Mouse (Mus musculus): ENCODE measurements at regions not wholly inside any gene's neighbourhood (a gene's known extent, or its start where the extent isn't known, plus 50 kb on each side); places are given as distances from the start of the nearest gene placed in this dataset.

DNA sequence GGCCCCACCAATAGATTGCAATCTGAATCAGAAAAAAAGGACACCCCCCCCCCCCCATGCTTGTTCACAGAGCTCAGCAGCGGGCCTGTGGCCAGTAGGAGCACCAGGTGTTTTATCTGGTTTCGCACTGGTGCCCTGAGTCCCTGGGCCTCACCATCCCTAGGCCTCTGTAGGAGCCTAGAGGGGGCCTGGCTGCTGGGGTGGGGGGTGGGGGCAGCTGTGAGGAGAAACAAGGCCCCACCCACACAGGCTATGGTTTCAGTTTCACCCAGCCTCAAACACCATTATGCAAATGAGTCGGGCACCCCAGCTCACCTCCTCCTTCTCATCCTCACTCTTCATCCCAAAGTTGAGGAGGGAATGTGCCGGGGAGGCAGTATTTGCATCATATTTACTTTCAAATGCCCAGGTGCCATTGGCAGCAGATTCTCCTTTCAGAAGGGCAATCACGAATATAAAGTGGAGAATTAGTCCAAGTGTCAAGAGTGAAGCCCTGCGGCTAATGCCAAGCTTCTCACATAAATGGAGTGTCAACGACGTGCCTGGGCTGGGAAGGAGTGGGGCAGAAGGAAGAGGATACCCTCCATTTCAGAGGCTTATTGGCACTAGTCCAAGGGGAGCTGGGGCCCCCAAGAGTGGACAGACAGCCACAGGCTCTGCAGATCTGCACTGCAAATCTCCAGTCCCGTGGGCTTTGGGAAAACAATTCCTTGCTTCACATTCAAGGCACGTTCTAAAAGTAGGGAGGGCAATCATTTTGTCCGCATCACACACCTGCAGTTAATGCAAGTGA is 187.7 kb upstream of the Spdye4c start:
- TF ChIP-seq CTCF (IDR thresholded peaks at IDR 0.05; ENCODE audit: low read depth, low read length), result no peak
- TF ChIP-seq POLR2A (IDR thresholded peaks at IDR 0.05; ENCODE audit: extremely low read depth, insufficient read depth, low read length), result no peak
